Mouse (Mus musculus) myocyte (in vitro differentiated cells): ENCODE measurements around the gene Nr3c2. TPM values are rescaled to one million over a fixed set of nuclear protein-coding genes. Genes with fewer than 3 reads are reported as not detected.
A peak's percentile ranks its signal among the peaks of the same experiment; 100 is the strongest.

Experiments
- H3K27me3 ChIP-seq: one replicate; pipeline ENCODE4 v1.6.1; 2011; ENCODE audit not compliant: control insufficient read depth, insufficient read depth, insufficient read length
- H3K36me3 ChIP-seq: one replicate; pipeline ENCODE4 v1.6.1; 2011; ENCODE audit not compliant: control insufficient read depth, insufficient read depth
- H3K4me2 ChIP-seq: one replicate; pipeline ENCODE4 v1.6.1; 2011; ENCODE audit warnings: low read depth, control low read depth
- H3K4me3 ChIP-seq: one replicate; pipeline ENCODE4 v1.5.1; 2011; ENCODE audit warnings: mild to moderate bottlenecking, control low read depth, moderate library complexity
- H3K79me2 ChIP-seq: one replicate; pipeline ENCODE4 v1.6.1; 2011; ENCODE audit not compliant: control insufficient read depth, insufficient read depth
- H3ac ChIP-seq: one replicate; pipeline ENCODE4 v1.6.1; 2011; ENCODE audit not compliant: control insufficient read depth, insufficient read length
- CEBPB ChIP-seq: IDR thresholded peaks from 2 replicates; pipeline ENCODE4 v1.6.1; 2011; ENCODE audit warnings: mild to moderate bottlenecking, moderate library complexity; ENCODE audit not compliant: poor library complexity, insufficient read depth, severe bottlenecking
- E2F4 ChIP-seq: IDR thresholded peaks from one replicate; pipeline ENCODE4 v1.6.1; 2011; ENCODE audit warnings: mild to moderate bottlenecking, control low read depth, moderate library complexity; ENCODE audit not compliant: insufficient read depth
- MAX ChIP-seq: IDR thresholded peaks from one replicate; pipeline ENCODE4 v1.6.1; 2011; ENCODE audit warnings: low read depth, mild to moderate bottlenecking, control low read depth
- MYOD1 ChIP-seq, 3 experiments: IDR thresholded peaks; one replicate each; pipeline ENCODE4 v1.6.1; 2011; ENCODE audit warnings: control low read depth in 2 of 3, low read depth in 2 of 3, mild to moderate bottlenecking in 2 of 3, moderate library complexity in 1 of 3; ENCODE audit not compliant: insufficient read length in 2 of 3, control insufficient read depth in 1 of 3
- MYOG ChIP-seq, 3 experiments: IDR thresholded peaks; one replicate each; pipeline ENCODE4 v1.6.1; 2011; ENCODE audit warnings: control low read depth in 2 of 3, low read depth in 2 of 3, mild to moderate bottlenecking in 2 of 3; ENCODE audit not compliant: insufficient read length in 2 of 3, control insufficient read depth in 1 of 3, insufficient read depth in 1 of 3
- POLR2A ChIP-seq: IDR thresholded peaks from one replicate; pipeline ENCODE4 v1.6.1; 2011; ENCODE audit warnings: low read depth, mild to moderate bottlenecking, control low read depth, moderate library complexity; ENCODE audit not compliant: insufficient read length
- POLR2AphosphoS2 ChIP-seq: IDR thresholded peaks from one replicate; pipeline ENCODE4 v1.6.1; 2011; ENCODE audit warnings: low read depth, control low read depth; ENCODE audit not compliant: insufficient read length
- REST ChIP-seq: IDR thresholded peaks from one replicate; pipeline ENCODE4 v1.6.1; 2011; ENCODE audit warnings: mild to moderate bottlenecking, control low read depth, moderate library complexity; ENCODE audit not compliant: insufficient read depth, insufficient read length
- SRF ChIP-seq: IDR thresholded peaks from one replicate; pipeline ENCODE4 v1.6.1; 2011; ENCODE audit warnings: low read depth; ENCODE audit not compliant: control insufficient read depth, insufficient read length
- TCF12 ChIP-seq: IDR thresholded peaks from one replicate; pipeline ENCODE4 v1.6.1; 2011; ENCODE audit warnings: mild to moderate bottlenecking, control low read depth; ENCODE audit not compliant: poor library complexity, insufficient read depth, severe bottlenecking
- TCF3 ChIP-seq: IDR thresholded peaks from one replicate; pipeline ENCODE4 v1.6.1; 2011; ENCODE audit warnings: low read depth, control low read depth; ENCODE audit not compliant: insufficient read length
- USF1 ChIP-seq: IDR thresholded peaks from one replicate; pipeline ENCODE4 v1.6.1; 2011; ENCODE audit warnings: low read depth, mild to moderate bottlenecking, control low read depth, moderate library complexity
- polyA plus RNA-seq: library from polyadenylated mRNA; unstranded; fragments of >200 nt; fragmentation: generic; extraction: Trizol; gene quantifications from one replicate; pipeline ENCODE4 v1.2.1, GENCODE M21; 2012; ENCODE audit warnings: missing spikeins

Gene Nr3c2
- polyA plus RNA-seq, 1 experiment = 0.11 TPM

DNA sequence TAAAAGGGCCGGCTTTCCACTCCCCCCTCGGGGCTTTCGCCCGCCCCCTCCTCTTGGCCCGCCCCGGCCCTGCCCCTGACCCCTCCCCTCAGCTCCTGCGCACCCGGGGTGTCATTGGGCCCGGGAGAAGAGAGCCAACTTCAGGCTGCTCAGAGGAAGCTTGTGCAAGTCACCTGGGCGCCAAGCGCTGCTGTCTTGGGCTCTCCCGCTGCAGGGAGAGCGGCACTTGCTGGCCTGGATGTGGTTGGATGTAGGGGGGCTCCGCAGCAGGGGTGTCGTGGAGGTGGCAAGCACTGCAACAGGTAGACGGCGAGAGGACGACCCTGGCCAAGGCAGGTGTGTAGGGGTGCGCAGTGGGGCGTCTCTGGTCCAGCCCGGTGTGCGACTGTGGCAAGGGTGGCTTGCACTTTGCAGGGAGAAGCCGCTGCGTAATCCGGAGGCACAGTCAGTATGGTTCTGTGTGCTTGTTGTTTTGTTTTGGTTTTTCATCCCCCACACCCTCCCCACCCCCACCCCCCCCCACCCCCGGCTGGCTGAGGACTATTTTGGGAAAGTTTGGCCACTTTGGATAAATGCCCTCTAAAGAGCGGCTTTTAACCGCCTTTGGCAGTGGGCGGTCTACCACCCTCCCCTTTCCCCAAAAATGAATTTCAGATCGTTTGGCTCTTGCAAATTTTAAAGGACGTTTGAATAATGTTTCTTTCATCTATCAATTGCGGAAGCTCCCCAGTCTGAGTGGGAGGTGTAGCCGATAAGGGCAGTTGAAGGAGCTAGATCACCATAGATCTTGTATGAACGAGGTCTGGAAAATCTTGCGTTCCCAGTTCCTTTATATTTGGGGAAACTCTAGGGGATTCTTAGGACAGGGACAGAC, 3.2 kb downstream of the Nr3c2 start:
- Histone ChIP-seq H3K27me3 (peaks cover 23% of the 10 kb centered on the region), H3K4me2 (peak overlapping the region; percentile 99), H3K79me2 (no peaks in the 10 kb centered on the region), H3K4me3 (peak overlapping the region; percentile 28), H3ac (peak overlapping the region; percentile 5), H3K36me3 (no peaks in the 10 kb centered on the region)
- TF ChIP-seq POLR2A (no peak), MYOD1 (IDR thresholded peaks at IDR 0.05; ENCODE audit: control insufficient read depth in 1 of 3, insufficient read length in 2 of 3, low read depth in 2 of 3) (no peak), POLR2AphosphoS2 (no peak), E2F4 (no peak), MYOG (IDR thresholded peaks at IDR 0.05; ENCODE audit: control insufficient read depth in 1 of 3, insufficient read depth in 1 of 3, insufficient read length in 2 of 3, low read depth in 2 of 3) (no peak), MAX (no peak), TCF12 (no peak), SRF (no peak), USF1 (no peak), REST (no peak), CEBPB (no peak)

DNA sequence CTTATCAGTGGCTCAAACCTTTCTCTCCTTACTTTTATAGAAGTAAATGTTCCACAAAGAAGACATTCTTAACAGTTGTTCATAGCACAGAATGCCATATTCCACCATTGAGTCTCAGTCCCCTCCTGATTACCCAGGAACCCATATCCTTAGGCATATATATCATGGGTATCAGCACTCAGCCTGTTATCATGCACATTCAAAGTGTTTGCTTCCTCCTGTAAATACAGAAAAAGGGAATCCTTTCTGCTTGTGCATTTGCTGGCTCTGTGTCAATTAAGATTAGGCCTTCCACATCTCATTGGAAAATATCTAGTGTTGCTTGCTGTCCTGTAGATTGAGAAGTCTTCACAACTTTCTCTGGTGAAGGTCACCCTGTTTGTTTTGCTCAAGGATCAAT, 12.0 kb downstream of the Nr3c2 start:
- H3ac ChIP-seq = no peak overlapping the region
- H3K27me3 ChIP-seq = no peaks in the 10 kb centered on the region
- H3K4me2 ChIP-seq = no peak overlapping the region
- H3K4me3 ChIP-seq = no peak overlapping the region
- H3K36me3 ChIP-seq = no peaks in the 10 kb centered on the region
- no peak for TF ChIP-seq TCF3
- TF ChIP-seq TCF12 = no peak
- no peak for TF ChIP-seq POLR2AphosphoS2
- TF ChIP-seq USF1 = no peak
- no peak for TF ChIP-seq MAX
- TF ChIP-seq MYOG (IDR thresholded peaks at IDR 0.05; ENCODE audit: control insufficient read depth in 1 of 3, insufficient read depth in 1 of 3, insufficient read length in 2 of 3, low read depth in 2 of 3) = no peak
- TF ChIP-seq REST = no peak
- TF ChIP-seq POLR2A = no peak
- no peak for TF ChIP-seq MYOD1 (IDR thresholded peaks at IDR 0.05; ENCODE audit: control insufficient read depth in 1 of 3, insufficient read length in 2 of 3, low read depth in 2 of 3)
- no peak for TF ChIP-seq SRF
- TF ChIP-seq E2F4 = no peak
- no peaks in the 10 kb centered on the region for H3K79me2 ChIP-seq

DNA sequence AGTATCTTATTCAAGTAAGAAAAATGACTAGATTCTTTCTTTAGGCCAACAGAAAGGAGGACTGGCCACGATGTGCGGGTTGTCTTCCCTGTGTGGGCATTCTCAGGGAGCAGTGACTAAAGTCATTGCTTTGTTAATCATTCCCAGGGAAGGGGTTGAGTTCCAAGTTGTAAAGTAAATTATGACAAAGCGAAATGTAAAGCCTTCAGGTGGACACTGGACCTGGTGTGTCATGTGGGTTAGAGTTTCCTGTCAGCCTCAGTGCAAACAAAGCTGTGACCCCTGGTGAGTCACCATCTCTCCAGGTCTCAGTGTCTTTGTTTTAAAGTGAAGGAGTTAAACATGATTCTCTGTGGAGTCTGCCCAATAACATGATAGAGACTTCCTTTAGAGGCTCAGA, 13.4 kb downstream of the Nr3c2 start:
- Histone ChIP-seq H3K4me2 (no peak overlapping the region), H3K4me3 (no peak overlapping the region)
- TF ChIP-seq MAX (no peak), E2F4 (no peak), SRF (no peak), MYOD1 (IDR thresholded peaks at IDR 0.05; ENCODE audit: control insufficient read depth in 1 of 3, insufficient read length in 2 of 3, low read depth in 2 of 3) (no peak), TCF12 (no peak), POLR2A (no peak), USF1 (no peak), TCF3 (no peak), MYOG (IDR thresholded peaks at IDR 0.05; ENCODE audit: control insufficient read depth in 1 of 3, insufficient read depth in 1 of 3, insufficient read length in 2 of 3, low read depth in 2 of 3) (no peak), CEBPB (no peak), POLR2AphosphoS2 (no peak), REST (no peak)

DNA sequence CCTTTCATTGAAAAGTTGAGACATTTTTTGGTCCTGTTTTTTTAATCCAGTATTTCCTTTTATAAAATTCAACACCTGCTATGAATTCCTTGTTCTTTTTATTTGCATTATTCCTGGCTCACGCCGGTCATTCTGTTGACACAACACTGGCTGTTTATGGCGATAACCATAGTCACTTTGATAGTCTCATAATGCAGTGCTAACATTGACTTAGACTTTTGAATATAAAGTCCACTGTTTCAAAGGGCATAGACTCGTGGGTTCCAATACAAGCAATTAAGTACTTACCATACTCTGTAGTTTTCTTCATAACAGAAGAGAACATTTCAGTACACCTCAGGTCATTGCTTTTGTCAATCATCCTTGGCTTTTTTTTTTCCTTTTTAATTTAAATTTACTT, 14.0 kb downstream of the Nr3c2 start:
- Histone ChIP-seq H3K79me2 (no peaks in the 10 kb centered on the region), H3K4me2 (no peak overlapping the region), H3K27me3 (no peaks in the 10 kb centered on the region), H3K36me3 (no peaks in the 10 kb centered on the region), H3ac (no peak overlapping the region), H3K4me3 (no peak overlapping the region)
- no peak for TF ChIP-seq POLR2A
- TF ChIP-seq E2F4 = no peak
- TF ChIP-seq TCF3 = no peak
- TF ChIP-seq CEBPB = no peak
- TF ChIP-seq MYOG (IDR thresholded peaks at IDR 0.05; ENCODE audit: control insufficient read depth in 1 of 3, insufficient read depth in 1 of 3, insufficient read length in 2 of 3, low read depth in 2 of 3) = no peak
- no peak for TF ChIP-seq MAX
- TF ChIP-seq SRF = no peak
- TF ChIP-seq USF1 = no peak
- TF ChIP-seq REST = no peak
- no peak for TF ChIP-seq MYOD1 (IDR thresholded peaks at IDR 0.05; ENCODE audit: control insufficient read depth in 1 of 3, insufficient read length in 2 of 3, low read depth in 2 of 3)
- TF ChIP-seq TCF12 = no peak
- TF ChIP-seq POLR2AphosphoS2 = no peak

More for the DNA sequence above, 13.4 kb downstream of the Nr3c2 start:
- Histone ChIP-seq H3K27me3 (no peaks in the 10 kb centered on the region), H3K36me3 (no peaks in the 10 kb centered on the region), H3K79me2 (no peaks in the 10 kb centered on the region), H3ac (no peak overlapping the region)
